Mouse (Mus musculus) T-helper 2 cell (primary cell): Measurements from ENCODE around the gene Lypd6b.

Source experiments
- in situ Hi-C: fragments of 300-600 bp; cut with MboI, MseI; formaldehyde crosslinking; loops from one replicate; pipeline ENCODE4 v1.15.1; 2025; ENCODE audit warnings: high pct_unique_total_duplicates

Gene Lypd6b

GRCm38 (mm10) chr2:49787376-49788050 is at the start of gene Lypd6b:
TSS of gene Lypd6b (plus strand) at chr2:49787688.
- in situ Hi-C loops, result no loop called here

- in situ Hi-C loops, result loop anchor here (25.0 kb wide), 1 partner anchor 827 kb away; no protein-coding TSS in a partner anchor
These were observed 48.4 kb upstream of the Lypd6b start for GRCm38 (mm10) chr2:49739046-49739445.

GRCm38 (mm10) chr2:49741026-49741425 is 46.5 kb upstream of the Lypd6b start:
- in situ Hi-C loops, result loop anchor here (25.0 kb wide), 1 partner anchor 829 kb away; no protein-coding TSS in a partner anchor

GRCm38 (mm10) chr2:49741895-49742734 is 45.4 kb upstream of the Lypd6b start:
- in situ Hi-C loops, result loop anchor here (25.0 kb wide), 1 partner anchor 830 kb away; no protein-coding TSS in a partner anchor

DNA sequence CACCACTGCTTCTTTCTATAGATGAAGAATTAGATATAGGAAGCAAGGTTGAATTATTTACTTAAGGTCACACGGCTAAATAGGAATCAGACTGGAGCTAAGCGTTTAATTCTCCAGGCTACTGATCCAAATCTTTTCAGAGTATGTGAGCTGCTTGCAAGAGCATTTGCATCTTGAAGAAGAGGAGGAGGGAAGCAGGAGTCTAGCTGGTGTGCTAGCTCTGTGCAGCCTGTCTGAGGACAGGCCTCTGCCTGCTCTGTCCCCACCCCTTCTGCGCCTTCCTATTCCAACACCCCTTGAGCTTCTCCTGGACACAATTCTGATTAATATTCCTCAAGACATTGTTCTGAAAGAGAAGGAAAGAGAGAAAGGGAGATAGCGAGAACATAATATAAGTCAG is 44.6 kb upstream of the Lypd6b start:
- in situ Hi-C loops, result loop anchor here (25.0 kb wide), 1 partner anchor 831 kb away; no protein-coding TSS in a partner anchor

DNA sequence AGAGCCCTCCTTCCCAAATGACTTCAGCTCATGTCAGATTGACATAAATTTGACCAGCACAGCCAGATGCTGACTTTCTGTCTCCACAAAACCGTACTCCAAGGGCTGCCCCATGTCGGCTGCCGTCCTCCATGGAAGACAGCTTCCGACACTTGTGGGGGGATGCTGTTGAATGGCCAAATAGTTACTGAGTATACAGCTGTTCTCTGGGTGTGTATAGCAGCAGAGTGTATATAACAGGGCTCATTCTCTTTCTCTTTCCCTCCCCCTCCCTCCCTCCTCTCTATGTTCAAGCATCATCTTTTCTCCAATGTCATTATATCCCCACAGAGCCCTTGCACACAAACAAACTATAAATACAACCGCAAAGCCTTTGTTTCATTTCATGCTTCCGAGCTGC is 43.7 kb upstream of the Lypd6b start:
- in situ Hi-C loops, result loop anchor here (25.0 kb wide), 1 partner anchor 831 kb away; no protein-coding TSS in a partner anchor

- in situ Hi-C loops, result loop anchor here (25.0 kb wide), 1 partner anchor 832 kb away; no protein-coding TSS in a partner anchor
These were observed 43.0 kb upstream of the Lypd6b start for GRCm38 (mm10) chr2:49744251-49745093.

- in situ Hi-C loops, result loop anchor here (25.0 kb wide), 1 partner anchor 833 kb away; no protein-coding TSS in a partner anchor
These were observed 42.2 kb upstream of the Lypd6b start for GRCm38 (mm10) chr2:49745094-49745781.

- in situ Hi-C loops, result loop anchor here (25.0 kb wide), 1 partner anchor 835 kb away; no protein-coding TSS in a partner anchor
These were observed 40.5 kb upstream of the Lypd6b start for GRCm38 (mm10) chr2:49746947-49747346.

- in situ Hi-C loops, result loop anchor here (25.0 kb wide), 1 partner anchor 835 kb away; no protein-coding TSS in a partner anchor
These were observed 39.8 kb upstream of the Lypd6b start for GRCm38 (mm10) chr2:49747670-49748069.

DNA sequence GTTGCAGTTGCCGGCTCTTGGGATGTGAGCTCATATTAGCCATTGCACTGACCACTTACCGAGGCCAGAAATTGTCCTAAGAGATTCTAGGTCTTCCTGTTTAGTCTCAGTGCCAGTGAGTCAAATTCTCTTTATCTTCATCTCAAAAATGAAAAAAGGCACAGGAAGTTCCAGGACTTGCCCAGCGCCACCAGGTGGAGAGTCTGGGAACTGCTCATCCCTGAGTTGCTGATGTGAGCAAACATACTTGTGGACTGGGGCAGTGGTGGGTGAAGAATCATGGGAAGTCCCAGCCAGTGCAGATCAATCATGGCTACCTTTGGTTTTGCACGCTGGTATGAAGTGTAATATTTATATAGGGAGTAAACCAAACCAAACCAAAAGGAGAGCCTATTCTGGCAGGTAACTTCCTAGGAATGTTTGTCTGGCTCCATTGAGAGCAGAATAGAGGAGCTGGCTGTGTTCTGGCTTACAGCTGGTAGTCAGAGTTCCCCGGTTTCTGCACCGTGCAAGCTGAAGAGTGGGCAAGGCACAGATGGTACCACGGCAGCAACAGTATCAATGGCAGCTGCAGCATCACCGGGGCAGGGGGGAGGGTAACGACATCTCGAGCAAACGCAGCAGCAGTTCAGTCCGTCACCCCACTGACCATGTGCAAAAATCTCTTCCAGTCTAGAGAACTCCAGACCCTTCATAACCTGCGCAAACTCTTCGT is 38.7 kb upstream of the Lypd6b start:
- in situ Hi-C loops, result loop anchor here (25.0 kb wide), 1 partner anchor 836 kb away; no protein-coding TSS in a partner anchor

DNA sequence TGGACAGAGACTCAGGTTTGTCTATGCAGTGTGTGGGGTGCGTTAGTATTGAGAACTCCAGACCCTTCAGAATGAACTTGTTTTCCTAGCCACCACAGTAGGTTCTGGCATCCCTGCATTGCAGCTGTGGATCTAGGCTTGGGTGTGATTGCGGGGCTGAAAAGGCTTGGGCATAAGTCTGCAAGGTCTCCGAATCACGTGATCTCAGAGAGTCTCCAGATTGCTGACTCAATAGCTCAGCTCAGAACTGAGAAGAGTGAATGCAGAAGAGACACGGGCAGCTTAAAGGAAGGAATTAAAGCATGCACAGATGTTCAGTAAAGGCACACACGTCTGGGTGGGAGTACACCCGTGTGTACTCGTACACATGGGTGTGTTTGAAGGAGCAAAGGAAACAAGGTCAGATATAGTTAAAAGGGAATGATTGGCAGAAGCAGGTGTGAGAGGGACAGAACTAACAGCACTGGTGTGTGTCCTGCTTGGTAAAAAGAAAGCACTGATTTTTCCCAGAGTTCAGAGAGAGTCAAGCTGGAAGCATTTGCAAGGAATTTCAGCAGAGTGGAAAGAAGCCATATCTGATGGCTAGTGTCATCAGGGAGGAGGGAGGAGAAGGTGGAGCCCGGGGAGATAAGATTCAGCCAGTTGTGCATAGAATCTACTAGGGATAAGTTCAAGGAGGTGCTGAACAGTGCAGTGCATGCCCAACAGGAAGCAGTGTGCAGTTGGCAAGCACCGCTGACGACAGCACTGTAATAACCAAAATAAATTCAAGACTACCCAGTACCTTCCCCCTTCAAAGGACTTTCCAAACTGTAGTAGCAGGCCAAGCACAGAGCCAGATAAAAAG is 37.5 kb upstream of the Lypd6b start:
- in situ Hi-C loops, result loop anchor here (25.0 kb wide), 1 partner anchor 838 kb away; no protein-coding TSS in a partner anchor

DNA sequence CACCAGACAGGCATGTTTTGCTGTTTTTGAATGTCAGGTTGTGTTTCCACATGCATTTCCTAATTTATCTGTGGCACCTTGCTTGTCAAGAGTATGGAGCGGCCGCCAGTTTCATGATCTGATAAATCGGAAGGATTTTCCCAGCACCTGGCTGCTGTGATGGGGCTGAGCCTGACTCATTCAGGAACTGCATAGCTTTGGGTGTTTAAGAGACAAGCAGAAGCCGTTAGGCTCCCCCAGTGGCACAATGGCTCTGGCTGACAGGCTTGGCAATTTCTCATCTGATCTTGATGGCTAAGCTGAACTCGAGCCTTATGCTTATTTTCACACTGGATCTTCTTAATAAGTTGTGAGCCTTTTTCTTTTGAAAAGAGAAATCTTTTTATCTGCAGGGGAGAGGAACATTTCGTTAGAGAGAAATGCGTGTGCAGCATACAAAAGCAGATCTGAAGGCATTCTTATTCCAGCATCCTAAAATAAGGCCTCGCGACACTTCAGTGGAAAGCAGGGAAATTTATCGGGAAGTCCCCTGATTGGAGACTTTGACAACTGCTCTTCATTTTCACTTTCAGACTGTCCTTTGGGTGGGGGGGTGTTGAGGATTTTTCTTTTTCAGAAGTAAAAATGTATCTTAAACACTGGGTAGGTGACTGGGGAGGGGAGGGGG is 35.8 kb upstream of the Lypd6b start:
- in situ Hi-C loops, result no loop called here

- in situ Hi-C loops, result no loop called here
These were observed 35.3 kb upstream of the Lypd6b start for GRCm38 (mm10) chr2:49752211-49752607.

- in situ Hi-C loops, result no loop called here
These were observed 34.4 kb upstream of the Lypd6b start for GRCm38 (mm10) chr2:49753062-49753461.

GRCm38 (mm10) chr2:49755054-49755453 is 32.4 kb upstream of the Lypd6b start:
- in situ Hi-C loops, result no loop called here

DNA sequence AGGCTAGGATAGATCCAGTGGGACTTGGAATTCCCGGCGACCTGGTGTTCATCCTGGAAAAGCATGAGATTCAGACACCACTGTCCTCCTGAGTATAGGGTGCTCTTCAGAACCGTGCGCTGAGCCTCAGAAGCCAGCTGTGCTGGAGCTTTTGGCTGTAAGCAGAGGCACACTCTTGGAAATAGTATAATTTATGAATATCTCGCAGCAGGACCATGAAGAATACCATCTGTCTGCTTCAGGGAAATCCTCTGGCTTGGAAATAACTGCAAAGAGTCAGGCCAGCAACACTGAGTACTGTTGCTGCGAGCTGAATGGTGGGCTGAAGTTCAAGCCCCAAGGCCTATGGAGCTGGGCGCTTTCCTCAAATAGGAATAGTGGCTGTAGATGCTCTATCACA is 29.9 kb upstream of the Lypd6b start:
- in situ Hi-C loops, result no loop called here

- in situ Hi-C loops, result loop anchor here (10.0 kb wide), 1 partner anchor 510 kb away; no protein-coding TSS in a partner anchor
These were observed 23.0 kb upstream of the Lypd6b start for GRCm38 (mm10) chr2:49764331-49764946.
